Mouse (Mus musculus) splenic B cell, adult 2 months (primary cell): Measurements from ENCODE around the gene Spdl1.

Source experiments
- DNase-seq: peaks from one replicate; pipeline ENCODE4 v3.0.0-alpha.2; 2011; ENCODE audit warnings: low read depth, low spot score
- H3K27me3 ChIP-seq: 2 replicates; pipeline ENCODE4 v1.6.1; 2012; ENCODE audit warnings: mild to moderate bottlenecking, low read length, moderate library complexity, mixed read lengths; ENCODE audit not compliant: control insufficient read depth, poor library complexity, insufficient read depth, severe bottlenecking
- H3K36me3 ChIP-seq: 2 replicates; pipeline ENCODE4 v1.6.1; 2012; ENCODE audit warnings: mild to moderate bottlenecking, low read length, moderate library complexity, mixed read lengths; ENCODE audit not compliant: control insufficient read depth, poor library complexity, insufficient read depth, severe bottlenecking

Spdl1 gene

GRCm38 (mm10) chr11:34780786-34781185 lies 52.7 kb downstream of the Spdl1 start:
- peak; percentile 51 for DNase-seq
- Histone ChIP-seq H3K36me3 (peaks cover 6% of the 10 kb centered on the region), H3K27me3 (no peaks in the 10 kb centered on the region)

GRCm38 (mm10) chr11:34779966-34780365 lies 53.5 kb downstream of the Spdl1 start:
- peaks cover 6% of the 10 kb centered on the region for H3K36me3 ChIP-seq
- no peaks in the 10 kb centered on the region for H3K27me3 ChIP-seq
- DNase-seq, result no peak

- Histone ChIP-seq H3K27me3 (no peaks in the 10 kb centered on the region), H3K36me3 (peaks cover 6% of the 10 kb centered on the region)
- DNase-seq, result peak; percentile 46
These were observed 55.1 kb downstream of the Spdl1 start for GRCm38 (mm10) chr11:34778351-34778750.

GRCm38 (mm10) chr11:34777529-34777928 lies 55.9 kb downstream of the Spdl1 start:
- DNase-seq, result no peak
- H3K27me3 ChIP-seq, result no peaks in the 10 kb centered on the region
- H3K36me3 ChIP-seq, result peaks cover 6% of the 10 kb centered on the region

- Histone ChIP-seq H3K36me3 (peaks cover 4% of the 10 kb centered on the region), H3K27me3 (no peaks in the 10 kb centered on the region)
- DNase-seq, result peak; percentile 42
These were observed 57.4 kb downstream of the Spdl1 start for GRCm38 (mm10) chr11:34776054-34776453.

- peak; percentile 66 for DNase-seq
- H3K27me3 ChIP-seq, result no peaks in the 10 kb centered on the region
- H3K36me3 ChIP-seq, result no peaks in the 10 kb centered on the region
These were observed 58.8 kb downstream of the Spdl1 start for GRCm38 (mm10) chr11:34774636-34775035.

GRCm38 (mm10) chr11:34773304-34773895 lies 60.0 kb downstream of the Spdl1 start:
- Histone ChIP-seq H3K36me3 (no peaks in the 10 kb centered on the region; the same call in 1 of the 2 replicates), H3K27me3 (no peaks in the 10 kb centered on the region)
- DNase-seq, result peak; percentile 61

- peak; percentile 68 for DNase-seq
- no peaks in the 10 kb centered on the region for H3K27me3 ChIP-seq
- no peaks in the 10 kb centered on the region; the same call in 1 of the 2 replicates for H3K36me3 ChIP-seq
These were observed 62.0 kb downstream of the Spdl1 start for GRCm38 (mm10) chr11:34771221-34771986.

GRCm38 (mm10) chr11:34770666-34771065 lies 62.8 kb downstream of the Spdl1 start:
- DNase-seq, result peak; percentile 67
- no peaks in the 10 kb centered on the region for H3K27me3 ChIP-seq

GRCm38 (mm10) chr11:34769946-34770345 lies 63.5 kb downstream of the Spdl1 start:
- Histone ChIP-seq H3K27me3 (no peaks in the 10 kb centered on the region), H3K36me3 (peaks cover 1% of the 10 kb centered on the region; the same call in 1 of the 2 replicates)
- no peak for DNase-seq

More at GRCm38 (mm10) chr11:34770666-34771065, 62.8 kb downstream of the Spdl1 start:
- no peaks in the 10 kb centered on the region; the same call in 1 of the 2 replicates for H3K36me3 ChIP-seq

GRCm38 (mm10) chr11:34769396-34769795 lies 64.0 kb downstream of the Spdl1 start:
- no peak for DNase-seq
- Histone ChIP-seq H3K27me3 (no peaks in the 10 kb centered on the region), H3K36me3 (peaks cover 1% of the 10 kb centered on the region; the same call in 1 of the 2 replicates)

GRCm38 (mm10) chr11:34763739-34764361 lies 69.6 kb downstream of the Spdl1 start:
- Histone ChIP-seq H3K27me3 (no peaks in the 10 kb centered on the region), H3K36me3 (peaks cover 3% of the 10 kb centered on the region; the same call in 1 of the 2 replicates)
- DNase-seq, result no peak

- no peak for DNase-seq
- H3K36me3 ChIP-seq, result 0 out of 2 replicates have a peak, but pooled peaks cover 3% of the 10 kb centered on the region
- H3K27me3 ChIP-seq, result no peaks in the 10 kb centered on the region
These were observed 70.8 kb downstream of the Spdl1 start for GRCm38 (mm10) chr11:34762570-34763127.

GRCm38 (mm10) chr11:34762125-34762524 lies 71.3 kb downstream of the Spdl1 start:
- H3K36me3 ChIP-seq, result 0 out of 2 replicates have a peak, but pooled peaks cover 3% of the 10 kb centered on the region
- no peak for DNase-seq
- no peaks in the 10 kb centered on the region for H3K27me3 ChIP-seq
